Mouse (Mus musculus) brain, adult 10 weeks (tissue): ENCODE data around the gene Pnkp. TPM values are rescaled to one million over a fixed set of nuclear protein-coding genes. Genes with fewer than 3 reads are reported as not detected.

Experiments used
- polyA plus RNA-seq: library from polyadenylated mRNA; stranded (reverse); fragments of 350-450 nt; fragmentation: Illumina TruSeq; extraction: RNeasy Lipid Tissue Mini Kit (QIAGEN cat#74804); gene quantifications from one replicate; pipeline ENCODE4 v1.2.3, GENCODE M21; 2015; ENCODE audit warnings: low read depth, low replicate concordance

The Pnkp gene
- polyA plus RNA-seq = 27.9 TPM

GRCm38 (mm10) chr7:44857042-44857552 lies at the start of gene Pnkp:
TSS of gene Pnkp (plus strand) at chr7:44857139.

GRCm38 (mm10) chr7:44815721-44816469 lies 41.0 kb upstream of the Pnkp start, which contains the start of the genes Nup62 and Il4i1:
TSS of gene Nup62 (plus strand) at chr7:44816088.
TSS of gene Il4i1 (plus strand) at chr7:44816387.

GRCm38 (mm10) chr7:44816470-44817021 lies 40.4 kb upstream of the Pnkp start, which contains the start of gene Atf5:
TSS of gene Atf5 (minus strand) at chr7:44816658.

GRCm38 (mm10) chr7:44848561-44849415 lies 8.2 kb upstream of the Pnkp start, which contains the start of the genes Akt1s1 and Tbc1d17:
TSS of gene Akt1s1 (plus strand) at chr7:44848991.
TSS of gene Tbc1d17 (minus strand) at chr7:44849079.

GRCm38 (mm10) chr7:44869697-44870528 lies 13.0 kb downstream of the Pnkp start, which contains the start of gene Ptov1:
TSS of gene Ptov1 (minus strand) at chr7:44869788.

GRCm38 (mm10) chr7:44892276-44892921 lies 35.5 kb downstream of the Pnkp start, which contains the start of gene Med25:
TSS of gene Med25 (minus strand) at chr7:44892712.

GRCm38 (mm10) chr7:44895593-44896434 lies 38.9 kb downstream of the Pnkp start, which contains the start of gene Fuz:
TSS of gene Fuz (plus strand) at chr7:44896079.

Other genes with a start within 250 kb of the Pnkp start
- 18.8 TPM for gene Myh14, start 186.3 kb upstream of the Pnkp start, polyA plus RNA-seq
- gene Izumo2, start 148.4 kb upstream of the Pnkp start, polyA plus RNA-seq = not detected
- gene Vrk3, start 108.7 kb upstream of the Pnkp start, polyA plus RNA-seq = 30.2 TPM
- 0.91 TPM for gene Zfp473, start 106.1 kb upstream of the Pnkp start, polyA plus RNA-seq
- gene Nup62, start 41.1 kb upstream of the Pnkp start, polyA plus RNA-seq = 24.4 TPM
- 0.34 TPM for gene Il4i1, start 40.8 kb upstream of the Pnkp start, polyA plus RNA-seq
- gene Atf5, start 40.5 kb upstream of the Pnkp start, polyA plus RNA-seq = 22.3 TPM
- 53.1 TPM for gene Akt1s1, start 8.1 kb upstream of the Pnkp start, polyA plus RNA-seq
- 63.8 TPM for gene Tbc1d17, start 8.1 kb upstream of the Pnkp start, polyA plus RNA-seq
- gene Ptov1, start 12.6 kb downstream of the Pnkp start, polyA plus RNA-seq = 258 TPM
- gene Med25, start 35.6 kb downstream of the Pnkp start, polyA plus RNA-seq = 56.8 TPM
- 21.6 TPM for gene Fuz, start 38.9 kb downstream of the Pnkp start, polyA plus RNA-seq
- gene Ap2a1, start 72.4 kb downstream of the Pnkp start, polyA plus RNA-seq = 188 TPM
- gene Tsks, start 86.1 kb downstream of the Pnkp start, polyA plus RNA-seq = 1.3 TPM
- gene Cpt1c, start 117.7 kb downstream of the Pnkp start, polyA plus RNA-seq = 76.4 TPM
- 235 TPM for gene Prmt1, start 129.4 kb downstream of the Pnkp start, polyA plus RNA-seq
- 45.8 TPM for gene Irf3, start 140.5 kb downstream of the Pnkp start, polyA plus RNA-seq
- 3.6 TPM for gene Bcl2l12, start 141.6 kb downstream of the Pnkp start, polyA plus RNA-seq
- gene Scaf1, start 159.2 kb downstream of the Pnkp start, polyA plus RNA-seq = 83.6 TPM
- gene Rras, start 160.8 kb downstream of the Pnkp start, polyA plus RNA-seq = 17.7 TPM
- gene Prr12, start 195.7 kb downstream of the Pnkp start, polyA plus RNA-seq = 23.9 TPM
- 64.6 TPM for gene Nosip, start 205.3 kb downstream of the Pnkp start, polyA plus RNA-seq
- gene Prrg2, start 205.5 kb downstream of the Pnkp start, polyA plus RNA-seq = 11.6 TPM
- 6.6 TPM for gene Rcn3, start 235.1 kb downstream of the Pnkp start, polyA plus RNA-seq
- gene Fcgrt, start 246.7 kb downstream of the Pnkp start, polyA plus RNA-seq = 20.1 TPM